Mouse (Mus musculus): ENCODE measurements around the gene Itga2b. TPM values are rescaled to one million over a fixed set of nuclear protein-coding genes. Genes with fewer than 3 reads are reported as not detected.

Gene Itga2b
- polyA plus RNA-seq, 1 experiment from 2014 or later = 9.1 TPM

DNA sequence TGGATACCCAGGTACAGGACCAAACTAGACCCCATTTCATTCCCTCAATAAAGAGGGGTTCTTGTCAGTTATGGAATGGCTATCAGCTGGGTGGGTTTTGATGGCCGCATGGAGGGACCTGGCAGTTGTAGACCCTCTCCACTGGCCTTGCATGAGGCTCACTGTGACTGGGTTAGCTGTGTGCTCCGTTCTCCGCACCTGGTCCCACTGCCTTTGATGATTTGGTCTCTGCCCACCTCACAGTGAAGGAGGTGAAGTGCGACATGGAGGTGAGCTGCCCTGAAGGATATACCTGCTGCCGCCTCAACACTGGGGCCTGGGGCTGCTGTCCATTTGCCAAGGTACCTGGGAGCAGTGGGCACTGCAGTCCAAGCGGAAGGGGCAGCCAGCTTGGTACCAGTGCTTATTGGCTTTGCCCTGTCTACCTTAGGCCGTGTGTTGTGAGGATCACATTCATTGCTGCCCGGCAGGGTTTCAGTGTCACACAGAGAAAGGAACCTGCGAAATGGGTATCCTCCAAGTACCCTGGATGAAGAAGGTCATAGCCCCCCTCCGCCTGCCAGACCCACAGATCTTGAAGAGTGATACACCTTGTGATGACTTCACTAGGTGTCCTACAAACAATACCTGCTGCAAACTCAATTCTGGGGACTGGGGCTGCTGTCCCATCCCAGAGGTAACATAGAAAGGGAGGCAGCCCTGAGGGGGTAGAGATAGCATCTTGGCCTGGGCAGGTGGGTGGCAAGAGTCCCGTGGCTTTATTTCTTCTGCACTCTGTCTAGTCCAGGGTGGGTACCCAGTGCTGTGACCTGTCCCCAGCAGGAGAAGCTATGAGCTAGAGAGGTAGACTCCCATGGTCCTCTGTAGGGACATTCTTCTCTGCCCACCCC is 34.9 kb downstream of the Itga2b start:
- no peak overlapping the region for H3K4me2 ChIP-seq (replicated peaks)
- peaks cover 37% of the 10 kb centered on the region for H3K36me3 ChIP-seq
- no peak for ATAC-seq (ENCODE audit: insufficient number of reproducible peaks, low FRiP score, low TSS enrichment, low read depth)
- no peak overlapping the region for H3K27ac ChIP-seq (replicated peaks)
- no peaks in the 10 kb centered on the region for H3K9me3 ChIP-seq (replicated peaks)
- 83% methylated on average over 11 of the region's 11 CpGs for WGBS
- H3K4me1 ChIP-seq = peaks cover 51% of the 10 kb centered on the region
- H3K27me3 ChIP-seq = no peaks in the 10 kb centered on the region
- no peak overlapping the region for H3K9ac ChIP-seq
- no peak overlapping the region for H3K4me3 ChIP-seq (replicated peaks)

- no peak overlapping the region for H3K4me2 ChIP-seq (replicated peaks)
- H3K4me1 ChIP-seq = peaks cover 57% of the 10 kb centered on the region
- no peaks in the 10 kb centered on the region for H3K27me3 ChIP-seq
- H3K27ac ChIP-seq (replicated peaks) = no peak overlapping the region
- H3K4me3 ChIP-seq (replicated peaks) = no peak overlapping the region
- peaks cover 30% of the 10 kb centered on the region for H3K36me3 ChIP-seq
- no peak for ATAC-seq (ENCODE audit: insufficient number of reproducible peaks, low FRiP score, low TSS enrichment, low read depth)
- no peaks in the 10 kb centered on the region for H3K9me3 ChIP-seq (replicated peaks)
- WGBS = 12% methylated on average over 7 of the region's 7 CpGs
- no peak overlapping the region for H3K9ac ChIP-seq
Observed at GRCm38 (mm10) chr11:102434406-102434805, 35.5 kb downstream of the Itga2b start.

- 90% methylated on average over 7 of the region's 7 CpGs for WGBS
- no peak for ATAC-seq (ENCODE audit: insufficient number of reproducible peaks, low FRiP score, low TSS enrichment, low read depth)
- no peak overlapping the region for H3K9ac ChIP-seq
- H3K9me3 ChIP-seq (replicated peaks) = no peaks in the 10 kb centered on the region
- peaks cover 54% of the 10 kb centered on the region for H3K4me1 ChIP-seq
- H3K4me3 ChIP-seq (replicated peaks) = no peak overlapping the region
- H3K36me3 ChIP-seq = peaks cover 25% of the 10 kb centered on the region
- no peak overlapping the region for H3K4me2 ChIP-seq (replicated peaks)
- H3K27me3 ChIP-seq = no peaks in the 10 kb centered on the region
- no peak overlapping the region for H3K27ac ChIP-seq (replicated peaks)
Observed at GRCm38 (mm10) chr11:102433866-102434265, 36.1 kb downstream of the Itga2b start.

- H3K4me1 ChIP-seq = peaks cover 44% of the 10 kb centered on the region
- no peak overlapping the region for H3K4me2 ChIP-seq (replicated peaks)
- no peaks in the 10 kb centered on the region for H3K27me3 ChIP-seq
- WGBS = 87% methylated on average over 6 of the region's 6 CpGs
- H3K27ac ChIP-seq (replicated peaks) = no peak overlapping the region
- H3K36me3 ChIP-seq = peaks cover 23% of the 10 kb centered on the region
- no peak for ATAC-seq (ENCODE audit: insufficient number of reproducible peaks, low FRiP score, low TSS enrichment, low read depth)
- H3K4me3 ChIP-seq (replicated peaks) = no peak overlapping the region
- no peak overlapping the region for H3K9ac ChIP-seq
- no peaks in the 10 kb centered on the region for H3K9me3 ChIP-seq (replicated peaks)
Observed at GRCm38 (mm10) chr11:102432896-102433295, 37.0 kb downstream of the Itga2b start.

- Histone ChIP-seq H3K9ac (no peak overlapping the region), H3K27ac (replicated peaks) (no peak overlapping the region), H3K4me3 (replicated peaks) (no peak overlapping the region), H3K36me3 (peaks cover 23% of the 10 kb centered on the region), H3K4me1 (peaks cover 38% of the 10 kb centered on the region), H3K4me2 (replicated peaks) (no peak overlapping the region), H3K9me3 (replicated peaks) (no peaks in the 10 kb centered on the region), H3K27me3 (no peaks in the 10 kb centered on the region)
- ATAC-seq (ENCODE audit: insufficient number of reproducible peaks, low FRiP score, low TSS enrichment, low read depth) = no peak
- 64% methylated on average over 16 of the region's 16 CpGs for whole genome bisulfite sequencing
Observed at GRCm38 (mm10) chr11:102432115-102432843, 37.6 kb downstream of the Itga2b start.

- peaks cover 33% of the 10 kb centered on the region for H3K4me1 ChIP-seq
Observed at GRCm38 (mm10) chr11:102431728-102432114, 38.2 kb downstream of the Itga2b start.

DNA sequence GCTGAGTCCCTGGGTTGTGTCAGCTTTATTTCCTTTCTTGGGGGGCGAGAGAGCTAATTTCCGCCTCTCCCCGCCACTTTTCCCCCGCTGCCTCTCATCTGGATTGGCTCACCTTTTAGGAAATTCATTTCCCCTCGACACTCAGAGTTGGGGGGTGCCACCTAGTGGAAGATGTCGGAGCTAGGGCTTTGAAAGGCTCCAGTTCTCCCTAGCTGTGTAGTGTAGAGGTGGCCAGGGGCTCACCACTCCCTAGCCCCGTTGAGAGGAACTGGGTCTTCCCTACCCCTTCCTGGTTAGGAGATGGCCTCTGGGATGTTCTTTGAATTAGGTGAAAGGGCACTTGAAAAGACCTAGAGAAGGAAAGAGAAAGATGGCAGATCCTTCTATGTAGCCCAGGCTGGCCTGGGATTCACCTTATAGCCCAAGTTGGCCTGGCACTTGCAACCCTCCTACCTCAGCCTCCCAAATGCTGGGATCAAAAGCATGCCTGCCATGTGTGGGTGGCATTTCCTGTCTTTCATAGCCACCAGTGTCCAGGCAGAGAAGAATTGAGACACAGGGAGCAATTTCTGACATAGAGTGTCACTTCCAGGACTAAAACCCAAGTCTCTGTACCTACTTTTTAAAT is 38.8 kb downstream of the Itga2b start:
- peaks cover 18% of the 10 kb centered on the region for H3K36me3 ChIP-seq
- H3K9ac ChIP-seq = peak overlapping the region; percentile 52
- H3K4me1 ChIP-seq = peaks cover 33% of the 10 kb centered on the region
- WGBS = 0% methylated on average over 7 of the region's 7 CpGs
- H3K4me2 ChIP-seq (replicated peaks) = peak overlapping the region; percentile 94
- no peaks in the 10 kb centered on the region for H3K9me3 ChIP-seq (replicated peaks)
- no peaks in the 10 kb centered on the region for H3K27me3 ChIP-seq
- H3K27ac ChIP-seq (replicated peaks) = peak overlapping the region; percentile 92
- no peak for ATAC-seq (ENCODE audit: insufficient number of reproducible peaks, low FRiP score, low TSS enrichment, low read depth)
- peak overlapping the region; percentile 78 for H3K4me3 ChIP-seq (replicated peaks)

More at GRCm38 (mm10) chr11:102431728-102432114, 38.2 kb downstream of the Itga2b start:
- Histone ChIP-seq H3K27me3 (no peaks in the 10 kb centered on the region), H3K9ac (no peak overlapping the region), H3K9me3 (replicated peaks) (no peaks in the 10 kb centered on the region), H3K36me3 (peaks cover 23% of the 10 kb centered on the region), H3K4me2 (replicated peaks) (no peak overlapping the region), H3K4me3 (replicated peaks) (no peak overlapping the region), H3K27ac (replicated peaks) (no peak overlapping the region)
- ATAC-seq (ENCODE audit: insufficient number of reproducible peaks, low FRiP score, low TSS enrichment, low read depth) = no peak
- WGBS = 82% methylated on average over 3 of the region's 3 CpGs

GRCm38 (mm10) chr11:102430121-102431017 is 39.6 kb downstream of the Itga2b start, which contains the start of gene Grn:
Gene Grn (plus strand): TSS chr11:102430315.
- Histone ChIP-seq H3K36me3 (peaks cover 11% of the 10 kb centered on the region), H3K4me1 (peaks cover 33% of the 10 kb centered on the region), H3K9me3 (replicated peaks) (no peaks in the 10 kb centered on the region), H3K4me2 (replicated peaks) (peak within 1 kb of the TSS; percentile 94), H3K9ac (peak within 1 kb of the TSS; percentile 52), H3K4me3 (replicated peaks) (peak within 1 kb of the TSS; percentile 78), H3K27ac (replicated peaks) (peak within 1 kb of the TSS; percentile 92), H3K27me3 (no peaks in the 10 kb centered on the region)
- peak; percentile 92 for ATAC-seq (ENCODE audit: insufficient number of reproducible peaks, low FRiP score, low TSS enrichment, low read depth)
- under 1% methylated on average over 29 of the region's 29 CpGs for WGBS

DNA sequence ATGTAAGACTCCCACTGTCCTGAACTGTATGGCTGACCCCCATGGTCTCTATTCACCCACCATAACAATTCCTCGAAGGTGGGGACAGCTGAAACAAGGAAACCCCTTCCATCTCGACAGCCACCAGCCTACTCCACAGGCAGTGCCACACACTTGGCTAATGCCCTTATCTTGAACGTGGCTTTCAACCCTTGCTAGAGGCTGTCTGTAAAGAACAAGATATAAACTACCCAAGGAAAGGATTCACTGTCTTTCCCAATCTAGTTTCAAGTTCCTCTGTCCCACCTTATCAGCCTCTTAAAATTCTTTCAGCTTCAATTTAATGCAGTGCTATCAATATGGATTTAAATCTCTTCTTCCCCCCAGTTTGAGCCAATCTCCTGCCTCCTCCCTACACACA is 40.4 kb downstream of the Itga2b start:
- no peaks in the 10 kb centered on the region for H3K9me3 ChIP-seq (replicated peaks)
- WGBS = 38% methylated on average over 3 of the region's 3 CpGs
- H3K9ac ChIP-seq = 0 out of 2 replicates have a peak overlapping the region, but pooled peaks have one; percentile 39
- ATAC-seq (ENCODE audit: insufficient number of reproducible peaks, low FRiP score, low TSS enrichment, low read depth) = no peak
- no peaks in the 10 kb centered on the region for H3K27me3 ChIP-seq
- H3K4me2 ChIP-seq (replicated peaks) = peak overlapping the region; percentile 94
- H3K4me1 ChIP-seq = peaks cover 33% of the 10 kb centered on the region
- H3K4me3 ChIP-seq (replicated peaks) = peak overlapping the region; percentile 78
- 0 out of 2 replicates have a peak overlapping the region, but pooled peaks have one; percentile 48 for H3K27ac ChIP-seq (replicated peaks)
- 0 out of 2 replicates have a peak, but pooled peaks cover 3% of the 10 kb centered on the region for H3K36me3 ChIP-seq

GRCm38 (mm10) chr11:102428981-102429540 is 40.9 kb downstream of the Itga2b start:
- Histone ChIP-seq H3K4me2 (replicated peaks) (peak overlapping the region; percentile 94; the same call in 1 of the 2 replicates), H3K36me3 (no peaks in the 10 kb centered on the region), H3K9ac (0 out of 2 replicates have a peak overlapping the region, but pooled peaks have one; percentile 39), H3K4me1 (peaks cover 29% of the 10 kb centered on the region), H3K9me3 (replicated peaks) (no peaks in the 10 kb centered on the region), H3K27me3 (no peaks in the 10 kb centered on the region), H3K27ac (replicated peaks) (no peak overlapping the region), H3K4me3 (replicated peaks) (0 out of 2 replicates have a peak overlapping the region, but pooled peaks have one; percentile 78)
- 63% methylated on average over 8 of the region's 8 CpGs for WGBS
- ATAC-seq (ENCODE audit: insufficient number of reproducible peaks, low FRiP score, low TSS enrichment, low read depth) = no peak
